Mouse (Mus musculus) urinary bladder, postnatal 36 days (tissue): ENCODE data around the gene Paxbp1.

ENCODE experiments used
- DNase-seq, 2 experiments: peaks; one replicate each; pipeline ENCODE4 v3.0.0; 2022; ENCODE audit warnings: low spot score in 2 of 2, mixed read lengths in 1 of 2

Gene Paxbp1

DNA sequence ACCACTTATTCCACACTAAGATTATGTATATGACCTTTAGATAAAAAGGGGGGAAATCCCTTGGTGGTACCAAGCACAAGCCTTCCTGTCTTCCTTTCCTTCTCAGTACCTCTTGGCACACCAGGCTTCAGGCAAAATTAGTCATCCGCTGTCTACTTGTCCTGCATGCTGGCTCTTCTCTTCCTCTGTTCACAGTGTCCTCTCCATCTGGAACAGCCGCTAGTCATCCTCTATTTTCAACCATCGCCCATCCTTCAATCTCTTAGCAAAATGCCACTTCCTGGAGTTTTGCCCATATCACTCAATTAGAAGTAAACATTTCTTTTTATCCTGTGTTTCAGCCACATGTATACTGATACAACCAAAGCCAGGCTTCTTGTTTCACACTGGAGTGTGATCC is 46.5 kb downstream of the Paxbp1 start:
- DNase-seq: no peak

GRCm38 (mm10) chr16:90996327-90997243 is 47.8 kb downstream of the Paxbp1 start:
- no peak for DNase-seq

GRCm38 (mm10) chr16:90995498-90995897 is 48.8 kb downstream of the Paxbp1 start:
- no peak for DNase-seq

- DNase-seq: no peak
Observed at GRCm38 (mm10) chr16:90995023-90995422, 49.3 kb downstream of the Paxbp1 start.

GRCm38 (mm10) chr16:90989162-90989561 is 55.2 kb downstream of the Paxbp1 start:
- no peak for DNase-seq

- DNase-seq: no peak
Observed at GRCm38 (mm10) chr16:90988665-90989064, 55.7 kb downstream of the Paxbp1 start.

DNA sequence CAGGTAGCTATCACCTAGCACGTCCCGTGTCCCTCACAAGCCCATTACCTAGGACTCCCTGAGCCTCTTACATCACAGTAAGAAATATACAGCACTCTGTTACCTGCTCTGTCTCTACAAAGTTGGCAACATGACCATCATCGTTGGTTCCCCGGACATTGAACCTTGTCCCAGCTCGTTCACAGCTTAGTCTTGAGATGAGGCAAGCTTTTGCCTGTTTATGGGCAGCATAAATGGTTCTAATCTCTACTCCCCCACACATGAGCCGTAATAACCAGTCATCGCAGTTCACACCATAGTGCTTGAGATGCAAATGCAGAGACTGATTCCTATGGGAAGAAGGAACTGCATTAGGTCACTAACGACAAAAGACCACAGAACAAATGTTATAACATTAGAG is 56.3 kb downstream of the Paxbp1 start:
- no peak for DNase-seq

DNA sequence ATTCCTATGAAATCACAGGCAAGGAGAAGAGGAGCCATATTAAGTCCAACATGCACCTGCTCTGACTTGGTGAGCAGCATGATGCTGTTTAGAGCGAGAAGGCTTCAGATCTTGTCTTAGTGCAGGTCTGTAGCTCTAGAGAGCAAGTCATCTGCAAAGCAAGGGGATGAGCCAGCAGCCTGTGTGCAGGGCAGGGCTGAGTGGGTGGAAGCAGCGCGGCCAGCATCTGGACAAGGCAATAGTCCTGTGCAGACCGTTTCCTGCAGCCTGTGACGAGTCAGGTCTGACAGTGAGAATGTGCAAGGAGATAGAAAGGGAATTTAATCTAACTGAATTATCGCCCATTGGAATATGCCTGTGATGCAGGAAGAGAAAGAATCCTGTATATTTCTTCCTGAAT is 73.3 kb downstream of the Paxbp1 start:
- DNase-seq: no peak

- DNase-seq: no peak
Observed at GRCm38 (mm10) chr16:90966241-90966640, 78.1 kb downstream of the Paxbp1 start.

DNA sequence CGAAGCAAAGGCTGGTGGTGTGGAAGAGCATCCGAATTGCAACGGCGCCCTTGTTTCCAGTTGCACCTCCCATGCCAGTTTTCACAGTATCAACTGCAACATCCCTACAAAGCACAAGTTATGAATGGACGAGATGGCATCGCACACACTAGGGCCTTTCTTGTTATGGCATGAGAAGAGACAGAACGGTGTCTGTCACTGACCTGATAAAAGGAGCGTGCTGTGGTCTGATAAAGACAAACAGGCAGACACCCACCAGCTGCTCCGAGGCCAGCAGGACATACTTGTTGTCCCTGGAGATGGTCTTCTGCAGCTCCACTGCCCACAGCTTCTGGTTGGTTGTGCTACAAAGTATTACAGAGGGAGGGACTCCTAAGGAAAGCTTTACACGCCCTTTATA is 80.0 kb downstream of the Paxbp1 start:
- DNase-seq: no peak
